Mouse (Mus musculus) olfactory bulb, adult 2 months (tissue): Measurements from ENCODE around the gene Gm45713.

Source experiments
- CTCF ChIP-seq: fragments of 200-500 bp; IDR thresholded peaks from 2 replicates; pipeline ENCODE4 v1.5.1; 2012; ENCODE audit warnings: low read depth, mild to moderate bottlenecking, low read length, moderate library complexity; ENCODE audit not compliant: insufficient read depth
- POLR2A ChIP-seq: fragments of 200-500 bp; IDR thresholded peaks from 2 replicates; pipeline ENCODE4 v1.6.1; 2012; ENCODE audit warnings: mild to moderate bottlenecking, low read depth, low read length, moderate library complexity; ENCODE audit not compliant: insufficient read depth

GRCm38 (mm10) chr7:45095367-45095766, 40.7 kb downstream of the Gm45713 start:
- no peak for TF ChIP-seq CTCF
- TF ChIP-seq POLR2A = no peak
